Mouse (Mus musculus) small intestine, adult 2 months (tissue): ENCODE data around the gene Ptger4. TPM values are rescaled to one million over a fixed set of nuclear protein-coding genes. Genes with fewer than 3 reads are reported as not detected.
A peak's percentile ranks its signal among the peaks of the same experiment; 100 is the strongest.

Experiments used
- H3K27ac ChIP-seq: fragments of 200-500 bp; 2 replicates; pipeline ENCODE4 v1.5.1; 2012; ENCODE audit warnings: low read depth, low read length, control low read depth, inconsistent platforms; ENCODE audit not compliant: insufficient read depth
- H3K27me3 ChIP-seq: fragments of 200-500 bp; 2 replicates; pipeline ENCODE4 v1.6.1; 2012; ENCODE audit warnings: mild to moderate bottlenecking, moderate library complexity, low read length, inconsistent platforms; ENCODE audit not compliant: control insufficient read depth, insufficient read depth
- H3K36me3 ChIP-seq: fragments of 200-500 bp; 2 replicates; pipeline ENCODE4 v1.6.1; 2012; ENCODE audit warnings: mild to moderate bottlenecking, low read length, control low read depth, inconsistent platforms; ENCODE audit not compliant: control insufficient read depth, insufficient read depth
- H3K4me1 ChIP-seq: fragments of 200-500 bp; 2 replicates; pipeline ENCODE4 v1.6.1; 2012; ENCODE audit warnings: low read length, inconsistent platforms, mixed read lengths; ENCODE audit not compliant: control insufficient read depth, insufficient read depth, insufficient read length
- H3K4me3 ChIP-seq: fragments of 200-500 bp; 2 replicates; pipeline ENCODE4 v1.5.1; 2012; ENCODE audit warnings: low read depth, mild to moderate bottlenecking, control low read depth, inconsistent platforms, low read length, moderate library complexity
- CTCF ChIP-seq: fragments of 200-500 bp; IDR thresholded peaks from 2 replicates; pipeline ENCODE4 v1.5.1; 2012; ENCODE audit warnings: low read depth, mild to moderate bottlenecking, control low read depth, inconsistent platforms, low read length, moderate library complexity, mixed read lengths; ENCODE audit not compliant: insufficient replicate concordance, insufficient read length; ENCODE audit errors: extremely low read depth
- POLR2A ChIP-seq: fragments of 200-500 bp; IDR thresholded peaks from 2 replicates; pipeline ENCODE4 v1.6.1; 2012; ENCODE audit warnings: low read depth, mild to moderate bottlenecking, control low read depth, inconsistent platforms, low read length, moderate library complexity
- WGBS: fragments of 180-500 bp; shearing (Covaris S2); methylation state at CpG from one replicate; pipeline ENCODE4 v1.1.7; 2018; 5-methylcytosine and 5-hydroxymethylcytosine counted together
- polyA plus RNA-seq: library from polyadenylated mRNA; depleted of rRNA; stranded (reverse); fragments of >200 nt; gene quantifications from 2 replicates; pipeline ENCODE4 v1.2.3, GENCODE M21; 2012

Gene Ptger4
- polyA plus RNA-seq, 1 experiment, result 85.6 TPM

- 2% methylated on average over 61 of the region's 61 CpGs for WGBS
- no peak for TF ChIP-seq CTCF
- TF ChIP-seq POLR2A, result no peak
- H3K27ac ChIP-seq, result peak overlapping the region; percentile 17
- peak overlapping the region; percentile 82 for H3K4me3 ChIP-seq
- peaks cover 9% of the 10 kb centered on the region for H3K36me3 ChIP-seq
- H3K4me1 ChIP-seq, result peaks cover 14% of the 10 kb centered on the region; the same call in 1 of the 2 replicates
- H3K27me3 ChIP-seq, result no peaks in the 10 kb centered on the region
These were observed 1.5 kb downstream of the Ptger4 start for GRCm38 (mm10) chr15:5242241-5243035.

GRCm38 (mm10) chr15:5241304-5242201, 2.4 kb downstream of the Ptger4 start:
- Histone ChIP-seq H3K36me3 (peaks cover 11% of the 10 kb centered on the region), H3K27me3 (no peaks in the 10 kb centered on the region), H3K27ac (peak overlapping the region; percentile 17), H3K4me3 (peak overlapping the region; percentile 82), H3K4me1 (peaks cover 14% of the 10 kb centered on the region; the same call in 1 of the 2 replicates)
- TF ChIP-seq CTCF (peak; percentile 41; the same call in 1 of the 2 replicates), POLR2A (no peak)
- 20% methylated on average over 12 of the region's 12 CpGs for WGBS

- Histone ChIP-seq H3K4me3 (peak overlapping the region; percentile 29; the same call in 1 of the 2 replicates), H3K27ac (peak overlapping the region; percentile 54; the same call in 1 of the 2 replicates), H3K36me3 (peaks cover 16% of the 10 kb centered on the region), H3K27me3 (no peaks in the 10 kb centered on the region), H3K4me1 (peaks cover 14% of the 10 kb centered on the region; the same call in 1 of the 2 replicates)
- TF ChIP-seq CTCF (no peak), POLR2A (no peak)
- WGBS, result 35% methylated on average over 6 of the region's 6 CpGs
These were observed 3.6 kb downstream of the Ptger4 start for GRCm38 (mm10) chr15:5240360-5240759.

GRCm38 (mm10) chr15:5239901-5240300, 4.1 kb downstream of the Ptger4 start:
- WGBS, result 22% methylated on average over 6 of the region's 6 CpGs

GRCm38 (mm10) chr15:5239361-5239760, 4.6 kb downstream of the Ptger4 start:
- 36% methylated on average over 4 of the region's 4 CpGs for WGBS
- peaks cover 23% of the 10 kb centered on the region for H3K36me3 ChIP-seq
- TF ChIP-seq POLR2A, result no peak
- TF ChIP-seq CTCF, result no peak
- H3K4me3 ChIP-seq, result peak overlapping the region; percentile 34
- H3K27me3 ChIP-seq, result no peaks in the 10 kb centered on the region
- H3K4me1 ChIP-seq, result peaks cover 12% of the 10 kb centered on the region; the same call in 1 of the 2 replicates
- H3K27ac ChIP-seq, result peak overlapping the region; percentile 54; the same call in 1 of the 2 replicates

More at GRCm38 (mm10) chr15:5239901-5240300, 4.1 kb downstream of the Ptger4 start:
- peaks cover 14% of the 10 kb centered on the region; the same call in 1 of the 2 replicates for H3K4me1 ChIP-seq
- no peaks in the 10 kb centered on the region for H3K27me3 ChIP-seq
- peaks cover 18% of the 10 kb centered on the region for H3K36me3 ChIP-seq
- no peak overlapping the region; the same call in 1 of the 2 replicates for H3K4me3 ChIP-seq
- H3K27ac ChIP-seq, result peak overlapping the region; percentile 54; the same call in 1 of the 2 replicates
- TF ChIP-seq POLR2A, result no peak
- no peak for TF ChIP-seq CTCF

GRCm38 (mm10) chr15:5238553-5238952, 5.4 kb downstream of the Ptger4 start:
- H3K27me3 ChIP-seq, result no peaks in the 10 kb centered on the region
- H3K4me1 ChIP-seq, result peaks cover 12% of the 10 kb centered on the region; the same call in 1 of the 2 replicates
- 0 out of 2 replicates have a peak overlapping the region, but pooled peaks have one; percentile 25 for H3K27ac ChIP-seq
- no peak overlapping the region for H3K4me3 ChIP-seq
- H3K36me3 ChIP-seq, result peaks cover 26% of the 10 kb centered on the region
- WGBS, result 60% methylated on average over 4 of the region's 4 CpGs
- TF ChIP-seq CTCF (no peak), POLR2A (no peak)
